Mouse (Mus musculus): ENCODE results near the gene Jazf1.
A peak's percentile ranks its signal among the peaks of the same experiment; 100 is the strongest.

Jazf1 gene

GRCm38 (mm10) chr6:53006032-53006431 lies 62.4 kb downstream of the Jazf1 start:
- DNase-seq = no peak

GRCm38 (mm10) chr6:53005544-53005943 lies 62.9 kb downstream of the Jazf1 start:
- no peak for DNase-seq

GRCm38 (mm10) chr6:52990816-52991215 lies 77.6 kb downstream of the Jazf1 start:
- DNase-seq = peak; percentile 10

GRCm38 (mm10) chr6:52987905-52988640 lies 80.4 kb downstream of the Jazf1 start:
- no peak for DNase-seq

GRCm38 (mm10) chr6:52987391-52987790 lies 81.0 kb downstream of the Jazf1 start:
- peak; percentile 63 for DNase-seq

- no peak for DNase-seq
Measured at GRCm38 (mm10) chr6:52982175-52982574, 86.3 kb downstream of the Jazf1 start.

GRCm38 (mm10) chr6:52979503-52979902 lies 88.9 kb downstream of the Jazf1 start:
- DNase-seq = no peak

- DNase-seq = no peak
Measured at GRCm38 (mm10) chr6:52973351-52973750, 95.1 kb downstream of the Jazf1 start.

GRCm38 (mm10) chr6:52972138-52972537 lies 96.3 kb downstream of the Jazf1 start:
- peak; percentile 29 for DNase-seq

GRCm38 (mm10) chr6:52969717-52970261 lies 98.6 kb downstream of the Jazf1 start:
- peak; percentile 77 for DNase-seq

- no peak for DNase-seq
Measured at GRCm38 (mm10) chr6:52968346-52968891, 100.0 kb downstream of the Jazf1 start.

- DNase-seq = no peak
Measured at GRCm38 (mm10) chr6:52967557-52968270, 100.7 kb downstream of the Jazf1 start.

- no peak for DNase-seq
Measured at GRCm38 (mm10) chr6:52966001-52966400, 102.4 kb downstream of the Jazf1 start.

- DNase-seq = no peak
Measured at GRCm38 (mm10) chr6:52965340-52965739, 103.1 kb downstream of the Jazf1 start.

- no peak for DNase-seq
Measured at GRCm38 (mm10) chr6:52963840-52964690, 104.4 kb downstream of the Jazf1 start.

- DNase-seq = no peak
Measured at GRCm38 (mm10) chr6:52963430-52963732, 105.0 kb downstream of the Jazf1 start.

GRCm38 (mm10) chr6:52962600-52963429 lies 105.6 kb downstream of the Jazf1 start:
- no peak for DNase-seq

GRCm38 (mm10) chr6:52961660-52962490 lies 106.6 kb downstream of the Jazf1 start:
- DNase-seq = peak; percentile 33

- DNase-seq = peak; percentile 71
Measured at GRCm38 (mm10) chr6:52957730-52958129, 110.7 kb downstream of the Jazf1 start.

GRCm38 (mm10) chr6:52956131-52956530 lies 112.3 kb downstream of the Jazf1 start:
- no peak for DNase-seq

- DNase-seq = peak; percentile 30
Measured at GRCm38 (mm10) chr6:52955304-52955703, 113.1 kb downstream of the Jazf1 start.

All from lung, postnatal 10 days (tissue).